Mouse (Mus musculus) forebrain, embryonic 15.5 days (tissue): ENCODE measurements around the gene Tulp2. TPM values are rescaled to one million over a fixed set of nuclear protein-coding genes. Genes with fewer than 3 reads are reported as not detected.

Experiments used
- ATAC-seq: fragments of 200-750 bp; cut with Nextera tagmentation; replicated peaks from 2 replicates; pipeline ENCODE4 v1.8.0; 2017; ENCODE audit warnings: mild to moderate bottlenecking, moderate TSS enrichment, moderate library complexity
- H3K27ac ChIP-seq: fragments of 300-500 bp; sonication (generic); replicated peaks from 2 replicates; pipeline ENCODE4 v1.5.1; 2015; ENCODE audit warnings: mild to moderate bottlenecking, inconsistent platforms
- H3K27me3 ChIP-seq: fragments of 300-500 bp; sonication (generic); 2 replicates; pipeline ENCODE4 v1.6.1; 2015; ENCODE audit warnings: inconsistent platforms
- H3K36me3 ChIP-seq: fragments of 300-500 bp; sonication (generic); 2 replicates; pipeline ENCODE4 v1.6.1; 2015; ENCODE audit warnings: mild to moderate bottlenecking, inconsistent platforms
- H3K4me1 ChIP-seq: fragments of 300-500 bp; sonication (generic); 2 replicates; pipeline ENCODE4 v1.6.1; 2015; ENCODE audit warnings: inconsistent platforms
- H3K4me2 ChIP-seq: fragments of 300-500 bp; sonication (generic); replicated peaks from 2 replicates; pipeline ENCODE4 v1.6.1; 2015; ENCODE audit warnings: mild to moderate bottlenecking, inconsistent platforms
- H3K4me3 ChIP-seq: fragments of 300-500 bp; sonication (generic); 2 replicates; pipeline ENCODE4 v1.5.1; 2015; ENCODE audit warnings: mild to moderate bottlenecking, inconsistent platforms
- H3K9ac ChIP-seq: fragments of 300-500 bp; sonication (generic); replicated peaks from 2 replicates; pipeline ENCODE4 v1.6.1; 2015; ENCODE audit warnings: mild to moderate bottlenecking, inconsistent platforms
- H3K9me3 ChIP-seq: fragments of 300-500 bp; sonication (generic); 2 replicates; pipeline ENCODE4 v1.6.1; 2016; ENCODE audit warnings: inconsistent platforms
- WGBS: fragments of 180-500 bp; shearing (Covaris S2); methylation state at CpG from one replicate; pipeline ENCODE4 v1.1.7; 2015; ENCODE audit warnings: mixed read lengths; 5-methylcytosine and 5-hydroxymethylcytosine counted together
- microRNA-seq: library from miRNA; unstranded; fragments of <30 nt; microRNA quantifications from one replicate; pipeline ENCODE4, GENCODE M21; 2016
- polyA plus RNA-seq: library from polyadenylated mRNA; unstranded; fragments of >200 nt; fragmentation: Nextera tagmentation; extraction: Ambion mirVana; gene quantifications from 2 replicates; pipeline ENCODE4 v1.2.1, GENCODE M21; 2015

The Tulp2 gene
- polyA plus RNA-seq, 1 experiment from 2014 or later, result 0.18 TPM

- H3K4me2 ChIP-seq, result peak overlapping the region; percentile 76
- H3K36me3 ChIP-seq, result no peaks in the 10 kb centered on the region
- peaks cover 32% of the 10 kb centered on the region for H3K4me1 ChIP-seq
- H3K27me3 ChIP-seq, result no peaks in the 10 kb centered on the region
- no peak for ATAC-seq
- H3K9me3 ChIP-seq, result no peaks in the 10 kb centered on the region
- H3K9ac ChIP-seq, result no peak overlapping the region; the same call in 1 of the 2 replicates
- H3K27ac ChIP-seq, result peak overlapping the region; percentile 56
- 80% methylated on average over 10 of the region's 10 CpGs for WGBS
- H3K4me3 ChIP-seq, result peak overlapping the region; percentile 48
Observed at GRCm38 (mm10) chr7:45568601-45569473, 87.2 kb downstream of the Tulp2 start.

DNA sequence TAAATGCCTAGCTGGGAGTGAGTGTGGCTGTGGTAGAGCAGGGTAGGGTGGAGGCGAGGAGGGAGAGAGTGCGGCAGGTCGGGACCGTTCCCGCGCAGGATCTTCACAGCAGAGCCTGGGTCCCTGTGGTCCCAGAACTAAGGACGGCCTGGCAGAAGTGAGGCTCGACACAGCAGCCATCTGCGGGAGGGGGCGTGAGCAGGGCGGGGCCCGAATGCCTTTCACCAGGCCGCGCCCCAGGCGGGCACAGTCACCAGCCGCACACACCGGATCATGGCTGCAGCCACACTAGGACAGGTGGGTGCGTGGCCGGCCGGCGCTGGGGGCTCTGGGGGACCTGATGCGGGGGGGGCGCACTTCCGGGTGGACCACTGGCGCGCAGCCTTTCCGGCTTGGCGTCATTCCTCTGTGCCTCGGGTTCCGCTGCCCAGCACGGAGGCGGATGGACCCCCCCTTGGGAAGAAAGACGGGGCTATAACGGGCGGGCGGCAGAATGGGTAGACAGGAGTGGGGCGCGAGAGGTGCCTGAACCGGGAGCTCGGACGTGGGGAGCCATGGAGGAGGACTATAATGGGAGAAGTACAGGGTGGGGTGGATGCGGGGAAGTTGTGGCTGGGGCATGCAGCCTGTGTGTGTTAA is 88.5 kb downstream of the Tulp2 start, which contains the start of gene Bcat2:
Bcat2 (plus strand) TSS at position 51 of the 639 bp plus-strand sequence.
- Histone ChIP-seq H3K36me3 (no peaks in the 10 kb centered on the region), H3K4me3 (peak within 1 kb of the TSS; percentile 78), H3K27ac (peak within 1 kb of the TSS; percentile 92), H3K9ac (peak within 1 kb of the TSS; percentile 88), H3K27me3 (no peaks in the 10 kb centered on the region), H3K9me3 (no peaks in the 10 kb centered on the region), H3K4me1 (peaks cover 32% of the 10 kb centered on the region), H3K4me2 (peak within 1 kb of the TSS; percentile 82)
- WGBS, result under 1% methylated on average over 42 of the region's 42 CpGs
- ATAC-seq, result peak; percentile 70

- Histone ChIP-seq H3K9ac (no peak overlapping the region), H3K27me3 (no peaks in the 10 kb centered on the region), H3K9me3 (no peaks in the 10 kb centered on the region), H3K36me3 (peaks cover 8% of the 10 kb centered on the region; the same call in 1 of the 2 replicates), H3K4me2 (no peak overlapping the region), H3K27ac (no peak overlapping the region), H3K4me3 (no peak overlapping the region), H3K4me1 (peaks cover 32% of the 10 kb centered on the region)
- 63% methylated on average over 1 of the region's 1 CpGs for WGBS
- no peak for ATAC-seq
Observed at GRCm38 (mm10) chr7:45571966-45572365, 90.3 kb downstream of the Tulp2 start.

Small RNA genes lying within 50 kb of the gene (microRNA-seq; reads per million reads assigned to microRNA genes)
- gene Gm22133, result not detected

Other genes starting within 250 kb of the Tulp2 start
- 1.3 and 1.6 TPM in 2 replicates for gene Cd37, start 242.8 kb upstream of the Tulp2 start, polyA plus RNA-seq
- 0.17 and 0.20 TPM in 2 replicates for gene Slc6a16, start 240.8 kb upstream of the Tulp2 start, polyA plus RNA-seq
- not detected in 2 replicates for gene Slc6a21, start 204.4 kb upstream of the Tulp2 start, polyA plus RNA-seq
- 9.3 and 11.0 TPM in 2 replicates for gene Trpm4, start 148.1 kb upstream of the Tulp2 start, polyA plus RNA-seq
- 0.10 and 0.23 TPM in 2 replicates for gene Hrc, start 146.6 kb upstream of the Tulp2 start, polyA plus RNA-seq
- gene Ppfia3, start 114.9 kb upstream of the Tulp2 start, polyA plus RNA-seq, result 18.3 and 20.1 TPM in 2 replicates
- 9.1 and 10.5 TPM in 2 replicates for gene Lin7b, start 111.3 kb upstream of the Tulp2 start, polyA plus RNA-seq
- gene Snrnp70, start 86.1 kb upstream of the Tulp2 start, polyA plus RNA-seq, result 220 and 231 TPM in 2 replicates
- not detected in 2 replicates for gene Kcna7, start 76.2 kb upstream of the Tulp2 start, polyA plus RNA-seq
- not detected in 2 replicates for gene Ntf5, start 68.2 kb upstream of the Tulp2 start, polyA plus RNA-seq
- 0.68 and 1.4 TPM in 2 replicates for gene Lhb, start 61.1 kb upstream of the Tulp2 start, polyA plus RNA-seq
- 19.4 and 19.6 TPM in 2 replicates for gene Gys1, start 47.0 kb upstream of the Tulp2 start, polyA plus RNA-seq
- 142 and 144 TPM in 2 replicates for gene Ruvbl2, start 43.8 kb upstream of the Tulp2 start, polyA plus RNA-seq
- gene Ftl1, start 22.0 kb upstream of the Tulp2 start, polyA plus RNA-seq, result 6,132 and 6,335 TPM in 2 replicates
- 288 and 289 TPM in 2 replicates for gene Bax, start 15.0 kb upstream of the Tulp2 start, polyA plus RNA-seq
- not detected in 2 replicates for gene Gm45808, start 4.9 kb downstream of the Tulp2 start, polyA plus RNA-seq
- 2.3 and 2.6 TPM in 2 replicates for gene Dhdh, start 6.9 kb downstream of the Tulp2 start, polyA plus RNA-seq
- 95.0 and 95.7 TPM in 2 replicates for gene Nucb1, start 28.5 kb downstream of the Tulp2 start, polyA plus RNA-seq
- 15.4 and 15.6 TPM in 2 replicates for gene Ppp1r15a, start 44.4 kb downstream of the Tulp2 start, polyA plus RNA-seq
- gene Plekha4, start 44.5 kb downstream of the Tulp2 start, polyA plus RNA-seq, result 0.72 and 0.92 TPM in 2 replicates
- gene Hsd17b14, start 73.0 kb downstream of the Tulp2 start, polyA plus RNA-seq, result not detected in 2 replicates
- 21.6 and 23.3 TPM in 2 replicates for gene Bcat2, start 88.3 kb downstream of the Tulp2 start, polyA plus RNA-seq
- gene Fgf21, start 133.6 kb downstream of the Tulp2 start, polyA plus RNA-seq, result not detected in 2 replicates
- not detected in 2 replicates for gene Fut1, start 135.4 kb downstream of the Tulp2 start, polyA plus RNA-seq
- gene Izumo1, start 139.9 kb downstream of the Tulp2 start, polyA plus RNA-seq, result 0.17 TPM in 1 of 2 replicates, not detected in the other
- gene Rasip1, start 145.6 kb downstream of the Tulp2 start, polyA plus RNA-seq, result 15.5 and 16.6 TPM in 2 replicates
- gene Mamstr, start 158.1 kb downstream of the Tulp2 start, polyA plus RNA-seq, result 2.5 and 2.7 TPM in 2 replicates
- gene Fut2, start 184.5 kb downstream of the Tulp2 start, polyA plus RNA-seq, result 0.31 TPM in 1 of 2 replicates, not detected in the other
- 0.29 and 0.45 TPM in 2 replicates for gene Ntn5, start 202.1 kb downstream of the Tulp2 start, polyA plus RNA-seq
- 0.14 TPM in 1 of 2 replicates, not detected in the other for gene Sec1, start 212.5 kb downstream of the Tulp2 start, polyA plus RNA-seq
- 39.0 and 39.8 TPM in 2 replicates for gene Car11, start 218.0 kb downstream of the Tulp2 start, polyA plus RNA-seq
- gene Dbp, start 223.2 kb downstream of the Tulp2 start, polyA plus RNA-seq, result 3.6 and 4.1 TPM in 2 replicates
- 633 and 683 TPM in 2 replicates for gene Rpl18, start 233.6 kb downstream of the Tulp2 start, polyA plus RNA-seq
- 29.0 and 30.2 TPM in 2 replicates for gene Sphk2, start 236.1 kb downstream of the Tulp2 start, polyA plus RNA-seq
- gene Fam83e, start 239.3 kb downstream of the Tulp2 start, polyA plus RNA-seq, result 0.37 and 1.0 TPM in 2 replicates
- gene Spaca4, start 243.9 kb downstream of the Tulp2 start, polyA plus RNA-seq, result not detected in 2 replicates